Mouse (Mus musculus) ES-Bruce4 (cell line): ENCODE measurements around the gene Dhx37.
A peak's percentile ranks its signal among the peaks of the same experiment; 100 is the strongest.

ENCODE experiments used
- CTCF ChIP-seq: IDR thresholded peaks from one replicate; pipeline ENCODE4 v1.8.1; 2011; ENCODE audit warnings: low read depth, low read length
- POLR2A ChIP-seq: IDR thresholded peaks from one replicate; pipeline ENCODE4 v1.8.1; 2011; ENCODE audit warnings: low read length; ENCODE audit not compliant: insufficient read depth

DNA sequence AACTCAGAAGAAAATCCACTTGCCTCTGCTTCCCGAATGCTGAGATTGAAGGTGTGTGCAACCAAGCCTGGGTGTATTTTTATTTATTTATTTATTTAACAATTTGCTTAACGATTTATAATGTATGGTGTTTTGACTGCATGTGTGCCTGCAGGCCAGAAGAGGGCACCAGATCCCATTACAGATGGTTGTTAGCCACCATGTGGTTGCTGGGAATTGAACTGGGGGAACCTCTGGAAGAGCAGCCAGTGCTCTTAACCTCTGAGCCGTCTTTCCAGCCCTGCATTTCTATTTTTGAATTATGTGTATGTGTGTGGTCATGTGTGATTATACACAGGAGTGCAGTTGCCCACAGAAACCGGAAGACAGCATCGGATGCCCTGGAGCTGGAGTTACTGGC is 9.4 kb upstream of the Dhx37 start:
- peak; percentile 34 for TF ChIP-seq CTCF
- TF ChIP-seq POLR2A = no peak
